Mouse (Mus musculus) hindbrain, embryonic 14.5 days (tissue): ENCODE data around the gene Aen. TPM values are rescaled to one million over a fixed set of nuclear protein-coding genes. Genes with fewer than 3 reads are reported as not detected.

Experiments
- ATAC-seq: fragments of 200-750 bp; cut with Nextera tagmentation; 2 replicates; pipeline ENCODE4 v1.8.0; 2017; ENCODE audit warnings: moderate number of reproducible peaks, mild to moderate bottlenecking, moderate TSS enrichment, moderate library complexity; ENCODE audit not compliant: low FRiP score
- DNase-seq: peaks from one replicate; pipeline ENCODE4 v3.0.0-alpha.2; 2015; ENCODE audit warnings: low spot score
- H3K27ac ChIP-seq: fragments of 300-500 bp; sonication (generic); 2 replicates; pipeline ENCODE4 v1.5.1; 2014; ENCODE audit warnings: mild to moderate bottlenecking, moderate library complexity
- H3K27me3 ChIP-seq: fragments of 300-500 bp; sonication (generic); 2 replicates; pipeline ENCODE4 v1.6.1; 2014; ENCODE audit warnings: mild to moderate bottlenecking, low read length, mixed read lengths; ENCODE audit not compliant: control insufficient read depth, insufficient read depth
- H3K36me3 ChIP-seq: fragments of 300-500 bp; sonication (generic); replicated peaks from 2 replicates; pipeline ENCODE4 v1.6.1; 2014; ENCODE audit not compliant: control insufficient read depth, insufficient read depth
- H3K4me1 ChIP-seq: fragments of 300-500 bp; sonication (generic); replicated peaks from 2 replicates; pipeline ENCODE4 v1.6.1; 2014; ENCODE audit warnings: antibody characterized with exemption, low read length, mixed read lengths; ENCODE audit not compliant: control insufficient read depth, insufficient read depth
- H3K4me2 ChIP-seq: fragments of 300-500 bp; sonication (generic); replicated peaks from 2 replicates; pipeline ENCODE4 v1.6.1; 2014; ENCODE audit warnings: mild to moderate bottlenecking, moderate library complexity
- H3K4me3 ChIP-seq: fragments of 300-500 bp; sonication (generic); replicated peaks from 2 replicates; pipeline ENCODE4 v1.5.1; 2014; ENCODE audit warnings: mild to moderate bottlenecking, low read length
- H3K9ac ChIP-seq: fragments of 300-500 bp; sonication (generic); 2 replicates; pipeline ENCODE4 v1.6.1; 2014
- H3K9me3 ChIP-seq: fragments of 300-500 bp; sonication (generic); 2 replicates; pipeline ENCODE4 v1.6.1; 2016; ENCODE audit warnings: low read length; ENCODE audit not compliant: control insufficient read depth
- whole genome bisulfite sequencing: fragments of 180-500 bp; shearing (Covaris S2); extraction: QIAGEN DNeasy Blood & Tissue Kit; methylation state at CpG from one replicate; pipeline ENCODE4 v1.1.7; 2014; 5-methylcytosine and 5-hydroxymethylcytosine counted together
- polyA plus RNA-seq: library from polyadenylated mRNA; unstranded; fragments of >200 nt; fragmentation: Nextera tagmentation; extraction: Ambion mirVana; gene quantifications from 2 replicates; pipeline ENCODE4 v1.2.1, GENCODE M21; 2014

Aen gene
- polyA plus RNA-seq, 1 experiment from 2014 or later = 42.0 TPM

DNA sequence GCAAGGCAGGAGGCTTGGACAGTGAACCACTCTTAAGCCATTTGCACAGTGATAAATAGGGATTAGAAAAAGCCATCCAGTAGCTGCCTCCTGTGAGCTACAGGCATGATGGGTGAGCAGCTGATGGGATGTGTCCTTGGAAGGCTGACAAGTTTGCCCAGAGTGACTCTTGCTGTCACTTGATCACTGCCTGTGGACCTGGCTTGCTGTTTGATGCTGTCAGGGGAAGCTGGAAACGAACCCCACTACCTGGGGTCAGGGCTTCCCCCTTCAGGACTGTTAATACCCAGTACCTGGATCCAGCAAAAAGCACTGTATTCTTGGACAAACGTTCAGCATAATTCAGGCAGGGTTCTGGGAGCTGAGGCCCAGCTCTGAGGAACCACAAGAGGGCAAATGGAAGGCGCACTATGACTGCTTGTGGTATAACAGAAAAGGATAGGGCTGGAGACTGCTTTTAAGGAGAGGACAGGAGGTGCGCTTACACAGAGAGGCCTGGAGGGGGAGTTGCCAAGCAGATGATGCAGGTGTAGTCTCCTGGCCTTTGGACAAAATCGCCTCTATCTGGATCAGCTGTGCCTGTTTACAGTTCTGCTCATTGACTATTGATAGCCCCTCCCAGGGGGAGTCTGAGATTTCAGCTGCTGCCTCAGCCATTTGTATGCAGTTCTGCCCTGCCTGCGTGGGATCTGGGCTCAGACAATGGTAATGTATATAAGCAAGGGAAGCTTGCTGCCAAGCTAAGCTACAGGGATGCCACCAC is 14.9 kb downstream of the Aen start:
- H3K27me3 ChIP-seq = no peaks in the 10 kb centered on the region
- H3K9ac ChIP-seq = no peak overlapping the region
- H3K27ac ChIP-seq = no peak overlapping the region
- no peak overlapping the region for H3K4me3 ChIP-seq
- no peaks in the 10 kb centered on the region for H3K9me3 ChIP-seq
- ATAC-seq (no peak), DNase-seq (no peak)
- 36% methylated on average over 6 of the region's 6 CpGs for whole genome bisulfite sequencing
- no peaks in the 10 kb centered on the region for H3K4me1 ChIP-seq
- H3K4me2 ChIP-seq = no peak overlapping the region
- peaks cover 16% of the 10 kb centered on the region for H3K36me3 ChIP-seq

DNA sequence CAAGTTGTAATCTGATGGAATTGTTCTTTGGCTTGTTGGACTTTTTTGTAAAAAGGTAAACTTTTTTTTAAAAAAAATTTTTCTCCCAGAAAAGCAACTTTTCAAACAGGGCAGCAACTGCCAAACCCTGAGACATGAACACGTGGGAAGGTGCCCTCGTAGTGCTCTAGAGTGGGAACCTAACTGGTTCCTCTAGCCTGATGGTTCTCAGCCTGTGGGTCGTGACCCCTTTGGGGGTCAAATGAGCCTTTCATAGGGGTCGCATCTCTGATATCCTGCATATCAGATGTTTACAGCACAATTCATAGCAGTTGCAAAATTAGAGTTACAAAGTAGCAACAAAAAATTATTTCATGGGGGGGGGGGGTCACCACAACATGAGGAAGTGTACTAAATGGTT is 15.6 kb downstream of the Aen start:
- H3K36me3 ChIP-seq = peaks cover 11% of the 10 kb centered on the region
- no peak for ATAC-seq
- no peaks in the 10 kb centered on the region for H3K27me3 ChIP-seq
- no peak overlapping the region for H3K4me3 ChIP-seq
- no peak for DNase-seq
- H3K9ac ChIP-seq = no peak overlapping the region
- no peak overlapping the region for H3K27ac ChIP-seq
- H3K4me1 ChIP-seq = no peaks in the 10 kb centered on the region
- no peak overlapping the region for H3K4me2 ChIP-seq
- 89% methylated on average over 4 of the region's 4 CpGs for WGBS
- no peaks in the 10 kb centered on the region for H3K9me3 ChIP-seq

- H3K27me3 ChIP-seq = no peaks in the 10 kb centered on the region
- no peak for ATAC-seq
- H3K4me2 ChIP-seq = peak overlapping the region; percentile 45
- H3K9me3 ChIP-seq = no peaks in the 10 kb centered on the region
- 14% methylated on average over 20 of the region's 20 CpGs for WGBS
- H3K36me3 ChIP-seq = peaks cover under 1% of the 10 kb centered on the region
- H3K4me3 ChIP-seq = no peak overlapping the region
- no peaks in the 10 kb centered on the region for H3K4me1 ChIP-seq
- H3K9ac ChIP-seq = no peak overlapping the region
- no peak overlapping the region for H3K27ac ChIP-seq
- DNase-seq = no peak
Observed at GRCm38 (mm10) chr7:78912253-78912973, 16.8 kb downstream of the Aen start.

- no peak within 1 kb of the TSS for H3K4me3 ChIP-seq
- no peaks in the 10 kb centered on the region for H3K27me3 ChIP-seq
- WGBS = 63% methylated on average over 5 of the region's 5 CpGs
- DNase-seq (no peak), ATAC-seq (no peak)
- H3K27ac ChIP-seq = no peak within 1 kb of the TSS
- H3K4me1 ChIP-seq = no peaks in the 10 kb centered on the region
- H3K4me2 ChIP-seq = peak within 1 kb of the TSS; percentile 45
- H3K36me3 ChIP-seq = no peaks in the 10 kb centered on the region; the same call in 1 of the 2 replicates
- no peaks in the 10 kb centered on the region for H3K9me3 ChIP-seq
- H3K9ac ChIP-seq = no peak within 1 kb of the TSS
Observed at GRCm38 (mm10) chr7:78912974-78913474, 17.4 kb downstream of the Aen start, which contains the start of gene Isg20. Gene Isg20, plus strand, starts transcription at chr7:78913424.

DNA sequence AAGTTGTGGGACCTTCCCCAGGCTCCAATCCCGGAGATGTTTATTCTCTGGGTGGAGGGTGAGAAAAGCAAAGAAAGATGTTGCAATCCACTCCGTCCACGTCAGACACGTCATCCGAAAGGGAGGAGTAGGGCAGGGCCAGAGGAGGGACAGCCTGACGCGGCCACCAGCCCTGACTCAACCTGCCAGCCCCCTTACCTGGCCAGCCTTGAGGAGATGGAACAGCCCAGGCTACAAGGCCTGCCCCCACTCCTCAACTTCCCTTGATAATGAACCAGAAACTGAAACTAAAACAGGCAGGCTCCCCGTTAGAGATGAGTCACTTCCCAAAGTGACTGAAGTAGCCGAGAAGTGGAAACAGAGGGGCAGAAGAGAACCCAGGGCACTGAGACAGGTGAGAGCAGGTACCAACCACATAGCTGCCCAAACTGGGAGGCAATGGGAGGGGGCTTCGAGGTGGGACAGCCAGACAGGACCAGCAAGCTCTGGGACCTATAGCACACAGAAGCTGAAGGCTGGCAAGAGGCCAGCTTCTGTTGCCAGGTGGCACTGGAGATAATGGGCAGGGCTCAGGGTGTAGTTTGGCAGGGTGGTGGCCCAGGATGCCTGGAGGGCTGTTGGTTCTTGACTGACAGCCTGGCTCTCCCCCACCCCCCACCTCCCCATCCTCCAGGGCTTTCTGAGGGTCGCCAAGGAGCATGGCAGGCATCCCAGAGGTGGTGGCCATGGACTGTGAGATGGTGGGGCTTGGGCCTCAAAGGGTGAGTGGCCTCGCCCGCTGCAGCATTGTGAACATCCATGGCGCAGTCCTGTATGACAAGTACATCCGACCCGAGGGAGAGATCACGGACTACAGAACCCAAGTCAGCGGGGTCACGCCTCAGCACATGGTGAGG is 18.2 kb downstream of the Aen start:
- DNase-seq (no peak), ATAC-seq (peak; percentile 33; the same call in 1 of the 2 replicates)
- Histone ChIP-seq H3K27me3 (no peaks in the 10 kb centered on the region), H3K9ac (no peak overlapping the region), H3K9me3 (no peaks in the 10 kb centered on the region), H3K4me2 (no peak overlapping the region), H3K4me1 (no peaks in the 10 kb centered on the region), H3K27ac (no peak overlapping the region), H3K4me3 (no peak overlapping the region), H3K36me3 (no peaks in the 10 kb centered on the region; the same call in 1 of the 2 replicates)
- 80% methylated on average over 19 of the region's 19 CpGs for WGBS

GRCm38 (mm10) chr7:78914545-78914845 is 18.8 kb downstream of the Aen start:
- H3K9ac ChIP-seq = no peak overlapping the region
- H3K4me1 ChIP-seq = no peaks in the 10 kb centered on the region
- ATAC-seq (no peak), DNase-seq (no peak)
- no peak overlapping the region for H3K4me2 ChIP-seq
- no peaks in the 10 kb centered on the region for H3K9me3 ChIP-seq
- H3K36me3 ChIP-seq = no peaks in the 10 kb centered on the region; the same call in 1 of the 2 replicates
- H3K4me3 ChIP-seq = no peak overlapping the region
- WGBS = 80% methylated on average over 3 of the region's 3 CpGs
- no peaks in the 10 kb centered on the region for H3K27me3 ChIP-seq
- H3K27ac ChIP-seq = no peak overlapping the region

- Histone ChIP-seq H3K4me2 (no peak overlapping the region), H3K4me1 (no peaks in the 10 kb centered on the region), H3K4me3 (no peak overlapping the region), H3K9me3 (no peaks in the 10 kb centered on the region), H3K27me3 (no peaks in the 10 kb centered on the region), H3K36me3 (no peaks in the 10 kb centered on the region), H3K9ac (no peak overlapping the region), H3K27ac (no peak overlapping the region)
- 85% methylated on average over 11 of the region's 11 CpGs for WGBS
- ATAC-seq (no peak), DNase-seq (no peak)
Observed at GRCm38 (mm10) chr7:78914896-78915510, 19.3 kb downstream of the Aen start.

DNA sequence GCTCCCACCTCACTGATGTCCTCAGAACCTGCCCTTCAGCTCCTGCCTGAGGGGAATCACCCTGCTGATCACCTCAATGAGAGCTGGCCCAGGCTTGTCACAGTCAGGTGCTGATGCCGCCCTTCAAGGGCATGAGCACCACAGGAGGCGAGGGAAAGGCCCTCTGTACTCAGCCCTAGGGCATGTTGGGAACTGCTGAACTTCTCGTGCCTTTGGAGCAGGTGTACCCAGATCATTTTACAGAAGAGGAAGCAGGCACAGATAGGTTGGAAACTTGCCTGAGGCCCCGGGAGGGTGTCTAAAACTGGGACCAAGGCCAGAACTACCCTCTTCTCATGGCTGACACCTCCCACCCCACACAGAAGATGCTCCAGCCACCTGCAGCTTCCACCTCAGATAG is 23.0 kb downstream of the Aen start:
- no peak overlapping the region for H3K4me2 ChIP-seq
- ATAC-seq (no peak), DNase-seq (no peak)
- no peak overlapping the region for H3K4me3 ChIP-seq
- H3K27me3 ChIP-seq = no peaks in the 10 kb centered on the region
- no peaks in the 10 kb centered on the region for H3K9me3 ChIP-seq
- 64% methylated on average over 4 of the region's 4 CpGs for WGBS
- no peak overlapping the region for H3K27ac ChIP-seq
- H3K4me1 ChIP-seq = no peaks in the 10 kb centered on the region
- H3K36me3 ChIP-seq = no peaks in the 10 kb centered on the region
- no peak overlapping the region for H3K9ac ChIP-seq
